Mouse (Mus musculus) liver, embryonic 14.5 days (tissue): ENCODE measurements at regions not wholly inside any gene's neighbourhood (a gene's known extent, or its start where the extent isn't known, plus 50 kb on each side); places are given as distances from the start of the nearest gene placed in this dataset.

Source experiments
- ATAC-seq: fragments of 200-750 bp; cut with Nextera tagmentation; 2 replicates; pipeline ENCODE4 v1.8.0; 2017; ENCODE audit warnings: moderate number of reproducible peaks, mild to moderate bottlenecking, moderate library complexity; ENCODE audit not compliant: insufficient read depth
- DNase-seq, 3 experiments: peaks; one replicate each; pipeline ENCODE4 v3.0.0-alpha.2; 2012 to 2013; ENCODE audit warnings: low read depth in 3 of 3, low spot score in 3 of 3
- H3K27ac ChIP-seq: fragments of 300-500 bp; sonication (generic); 2 replicates; pipeline ENCODE4 v1.5.1; 2014; ENCODE audit warnings: moderate library complexity, mild to moderate bottlenecking, control low read depth, inconsistent platforms
- H3K27me3 ChIP-seq: fragments of 300-500 bp; sonication (generic); 2 replicates; pipeline ENCODE4 v1.6.1; 2014; ENCODE audit warnings: mild to moderate bottlenecking, low read length, moderate library complexity; ENCODE audit not compliant: control insufficient read depth, insufficient read depth
- H3K36me3 ChIP-seq: fragments of 300-500 bp; sonication (generic); replicated peaks from 2 replicates; pipeline ENCODE4 v1.6.1; 2014; ENCODE audit warnings: low read depth; ENCODE audit not compliant: control insufficient read depth, insufficient read depth
- H3K4me1 ChIP-seq, 2 experiments: fragments of 200-500 bp in 1 of 2; fragments of 300-500 bp in 1 of 2; sonication (generic) in 1 of 2; replicated peaks; 2 replicates each; pipeline ENCODE4 v1.6.1; 2012 to 2014; ENCODE audit warnings: antibody characterized with exemption in 1 of 2, inconsistent platforms in 1 of 2, low read length in 1 of 2; ENCODE audit not compliant: control insufficient read depth in 2 of 2, insufficient read depth in 2 of 2
- H3K4me2 ChIP-seq: fragments of 300-500 bp; sonication (generic); 2 replicates; pipeline ENCODE4 v1.6.1; 2014; ENCODE audit warnings: low read depth, mild to moderate bottlenecking, control low read depth, moderate library complexity
- H3K4me3 ChIP-seq, 2 experiments: fragments of 200-500 bp in 1 of 2; fragments of 300-500 bp in 1 of 2; sonication (generic) in 1 of 2; 2 replicates each; pipeline ENCODE4 v1.5.1; 2012 to 2014; ENCODE audit warnings: low read depth in 2 of 2, low read length in 2 of 2, mild to moderate bottlenecking in 2 of 2, control low read depth in 1 of 2, inconsistent platforms in 1 of 2, moderate library complexity in 1 of 2; ENCODE audit not compliant: insufficient read depth in 1 of 2
- H3K9ac ChIP-seq: fragments of 300-500 bp; sonication (generic); replicated peaks from 2 replicates; pipeline ENCODE4 v1.6.1; 2014; ENCODE audit warnings: mild to moderate bottlenecking, control low read depth, moderate library complexity
- H3K9me3 ChIP-seq: fragments of 300-500 bp; sonication (generic); 2 replicates; pipeline ENCODE4 v1.6.1; 2016; ENCODE audit warnings: low read length, mixed read lengths; ENCODE audit not compliant: control insufficient read depth
- CTCF ChIP-seq: IDR thresholded peaks from 2 replicates; pipeline ENCODE4 v1.5.1; 2016; ENCODE audit warnings: antibody characterized with exemption, low read depth, control low read depth
- EP300 ChIP-seq: IDR thresholded peaks from 2 replicates; pipeline ENCODE4 v1.6.1; 2016; ENCODE audit warnings: antibody characterized with exemption, low read depth
- WGBS: fragments of 180-500 bp; shearing (Covaris S2); extraction: QIAGEN DNeasy Blood & Tissue Kit; methylation state at CpG from one replicate; pipeline ENCODE4 v1.1.7; 2014; ENCODE audit not compliant: insufficient replicate concordance; 5-methylcytosine and 5-hydroxymethylcytosine counted together

GRCm38 (mm10) chr4:12663176-12663575, 491.4 kb upstream of the Fam92a start:
- H3K36me3 ChIP-seq: no peaks in the 10 kb centered on the region
- H3K4me2 ChIP-seq: no peak overlapping the region
- no peaks in the 10 kb centered on the region for H3K9me3 ChIP-seq
- H3K4me3 ChIP-seq: no peak overlapping the region
- no peak for DNase-seq
- no peak for ATAC-seq
- no peak overlapping the region for H3K27ac ChIP-seq
- no peak for TF ChIP-seq EP300
- TF ChIP-seq CTCF: no peak
- no peak overlapping the region for H3K9ac ChIP-seq
- WGBS: 21% methylated on average over 2 of the region's 2 CpGs
- H3K4me1 ChIP-seq: no peaks in the 10 kb centered on the region
- H3K27me3 ChIP-seq: no peaks in the 10 kb centered on the region

- H3K27ac ChIP-seq: no peak overlapping the region
- no peak overlapping the region for H3K4me2 ChIP-seq
- no peak for ATAC-seq
- no peak overlapping the region for H3K4me3 ChIP-seq
- H3K9ac ChIP-seq: no peak overlapping the region
- H3K36me3 ChIP-seq: no peaks in the 10 kb centered on the region
- no peaks in the 10 kb centered on the region for H3K27me3 ChIP-seq
- no peaks in the 10 kb centered on the region for H3K9me3 ChIP-seq
- TF ChIP-seq EP300 (no peak), CTCF (no peak)
- WGBS: 38% methylated on average over 1 of the region's 1 CpGs
- no peaks in the 10 kb centered on the region for H3K4me1 ChIP-seq
- no peak for DNase-seq
Observed at GRCm38 (mm10) chr4:12662683-12663082, 490.9 kb upstream of the Fam92a start.

DNA sequence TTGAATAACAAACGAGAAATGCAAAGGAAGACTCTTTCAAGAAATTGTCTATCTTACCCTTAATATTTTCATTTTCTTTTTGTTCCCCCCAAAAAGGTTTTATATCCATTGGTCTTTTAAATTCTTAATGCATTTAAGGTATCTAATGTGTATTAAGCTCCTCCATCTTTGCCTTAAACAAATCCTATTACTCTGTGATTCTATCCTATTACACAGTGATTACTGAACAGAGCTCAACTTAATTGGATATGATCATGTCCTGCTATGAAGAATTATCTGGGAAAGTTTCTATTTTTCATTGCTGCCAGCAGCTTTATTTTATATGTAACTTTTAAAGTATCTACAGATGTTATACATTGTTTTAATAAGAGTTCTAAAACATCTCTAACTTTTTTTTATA, 487.3 kb upstream of the Fam92a start:
- H3K9ac ChIP-seq: no peak overlapping the region
- WGBS: 45% methylated on average over 1 of the region's 1 CpGs
- no peaks in the 10 kb centered on the region for H3K27me3 ChIP-seq
- no peaks in the 10 kb centered on the region for H3K9me3 ChIP-seq
- H3K4me2 ChIP-seq: no peak overlapping the region
- ATAC-seq (no peak), DNase-seq (no peak)
- H3K27ac ChIP-seq: no peak overlapping the region
- no peak overlapping the region for H3K4me3 ChIP-seq
- 0 out of 4 replicates have a peak, but pooled peaks cover 0 to 2% of the 10 kb centered on the region in 2 experiments for H3K4me1 ChIP-seq
- no peaks in the 10 kb centered on the region for H3K36me3 ChIP-seq
- TF ChIP-seq CTCF: no peak
- no peak for TF ChIP-seq EP300

GRCm38 (mm10) chr4:12658594-12658993, 486.8 kb upstream of the Fam92a start:
- Histone ChIP-seq H3K27me3 (no peaks in the 10 kb centered on the region), H3K4me2 (no peak overlapping the region), H3K4me1 (0 out of 4 replicates have a peak, but pooled peaks cover 0 to 2% of the 10 kb centered on the region in 2 experiments), H3K4me3 (no peak overlapping the region), H3K27ac (no peak overlapping the region), H3K9ac (no peak overlapping the region), H3K9me3 (no peaks in the 10 kb centered on the region), H3K36me3 (no peaks in the 10 kb centered on the region)
- DNase-seq (no peak), ATAC-seq (no peak)
- 60% methylated on average over 6 of the region's 6 CpGs for WGBS
- TF ChIP-seq CTCF (no peak), EP300 (no peak)

GRCm38 (mm10) chr4:12657820-12658219, 486.0 kb upstream of the Fam92a start:
- 0 out of 4 replicates have a peak, but pooled peaks cover 0 to 2% of the 10 kb centered on the region in 2 experiments for H3K4me1 ChIP-seq
- ATAC-seq: no peak
- H3K4me2 ChIP-seq: no peak overlapping the region
- WGBS: 61% methylated on average over 1 of the region's 1 CpGs
- H3K27me3 ChIP-seq: no peaks in the 10 kb centered on the region
- no peak overlapping the region for H3K4me3 ChIP-seq
- no peaks in the 10 kb centered on the region for H3K36me3 ChIP-seq
- no peak overlapping the region for H3K9ac ChIP-seq
- no peak for DNase-seq
- no peak overlapping the region for H3K27ac ChIP-seq
- no peaks in the 10 kb centered on the region for H3K9me3 ChIP-seq
- TF ChIP-seq EP300 (no peak), CTCF (no peak)
